Mouse (Mus musculus): ENCODE results near the gene Prdx6b. TPM values are rescaled to one million over a fixed set of nuclear protein-coding genes. Genes with fewer than 3 reads are reported as not detected.

Prdx6b gene
- polyA plus RNA-seq, 1 experiment, result not detected

- DNase-seq (ENCODE audit: low spot score), result no peak
Measured at GRCm38 (mm10) chr2:80325779-80326178, 33.5 kb downstream of the Prdx6b start.

- no peak for DNase-seq (ENCODE audit: low spot score)
Measured at GRCm38 (mm10) chr2:80327272-80327671, 35.0 kb downstream of the Prdx6b start.

- DNase-seq (ENCODE audit: low spot score), result no peak
Measured at GRCm38 (mm10) chr2:80328961-80329653, 36.8 kb downstream of the Prdx6b start.

GRCm38 (mm10) chr2:80340537-80340936 is 48.3 kb downstream of the Prdx6b start:
- DNase-seq (ENCODE audit: low spot score), result no peak

Other genes starting within 250 kb of the Prdx6b start
- gene Pde1a, start 163.0 kb upstream of the Prdx6b start, polyA plus RNA-seq (2012; rRNA removed), result 20.8 and 21.6 TPM in 2 replicates
- gene Dnajc10, start 23.0 kb downstream of the Prdx6b start, polyA plus RNA-seq (2012; rRNA removed), result 44.5 and 47.1 TPM in 2 replicates
- 4.6 and 5.6 TPM in 2 replicates for gene Frzb, start 155.2 kb downstream of the Prdx6b start, polyA plus RNA-seq (2012; rRNA removed)

Data from urinary bladder, adult 2 months (tissue).